Mouse (Mus musculus) neural tube, embryonic 14.5 days (tissue): ENCODE results near the gene Zfp84. TPM values are rescaled to one million over a fixed set of nuclear protein-coding genes. Genes with fewer than 3 reads are reported as not detected.
A peak's percentile ranks its signal among the peaks of the same experiment; 100 is the strongest.

Source experiments
- ATAC-seq: fragments of 200-750 bp; cut with Nextera tagmentation; 2 replicates; pipeline ENCODE4 v1.8.0; 2017; ENCODE audit warnings: low read depth, mild to moderate bottlenecking, moderate TSS enrichment, moderate library complexity
- H3K27ac ChIP-seq: fragments of 300-500 bp; sonication (generic); 2 replicates; pipeline ENCODE4 v1.5.1; 2014; ENCODE audit warnings: low read depth, mild to moderate bottlenecking, control low read depth, low read length, moderate library complexity, mixed read lengths
- H3K27me3 ChIP-seq: fragments of 300-500 bp; sonication (generic); 2 replicates; pipeline ENCODE4 v1.6.1; 2014; ENCODE audit warnings: low read length; ENCODE audit not compliant: control insufficient read depth, insufficient read depth
- H3K36me3 ChIP-seq: fragments of 300-500 bp; sonication (generic); 2 replicates; pipeline ENCODE4 v1.6.1; 2014; ENCODE audit warnings: low read length, mixed read lengths; ENCODE audit not compliant: control insufficient read depth, insufficient read depth
- H3K4me1 ChIP-seq: fragments of 300-500 bp; sonication (generic); 2 replicates; pipeline ENCODE4 v1.6.1; 2014; ENCODE audit warnings: low read length; ENCODE audit not compliant: control insufficient read depth, insufficient read depth
- H3K4me2 ChIP-seq: fragments of 300-500 bp; sonication (generic); 2 replicates; pipeline ENCODE4 v1.6.1; 2014; ENCODE audit warnings: mild to moderate bottlenecking, low read depth, low read length, control low read depth
- H3K4me3 ChIP-seq: fragments of 300-500 bp; sonication (generic); 2 replicates; pipeline ENCODE4 v1.5.1; 2014; ENCODE audit warnings: low read depth, low read length, control low read depth, mixed read lengths
- H3K9ac ChIP-seq: fragments of 300-500 bp; sonication (generic); replicated peaks from 2 replicates; pipeline ENCODE4 v1.6.1; 2014; ENCODE audit warnings: low read depth, mild to moderate bottlenecking, control low read depth, low read length, mixed read lengths
- H3K9me3 ChIP-seq: fragments of 300-500 bp; sonication (generic); 2 replicates; pipeline ENCODE4 v1.6.1; 2016; ENCODE audit warnings: low read length; ENCODE audit not compliant: control insufficient read depth
- WGBS: fragments of 180-500 bp; shearing (Covaris S2); extraction: QIAGEN DNeasy Blood & Tissue Kit; methylation state at CpG from one replicate; pipeline ENCODE4 v1.1.7; 2014; 5-methylcytosine and 5-hydroxymethylcytosine counted together
- polyA plus RNA-seq: library from polyadenylated mRNA; unstranded; fragments of >200 nt; fragmentation: Nextera tagmentation; extraction: Ambion mirVana; gene quantifications from 2 replicates; pipeline ENCODE4 v1.2.1, GENCODE M21; 2014

Gene Zfp84
- polyA plus RNA-seq, 1 experiment from 2014 or later = 18.5 TPM

DNA sequence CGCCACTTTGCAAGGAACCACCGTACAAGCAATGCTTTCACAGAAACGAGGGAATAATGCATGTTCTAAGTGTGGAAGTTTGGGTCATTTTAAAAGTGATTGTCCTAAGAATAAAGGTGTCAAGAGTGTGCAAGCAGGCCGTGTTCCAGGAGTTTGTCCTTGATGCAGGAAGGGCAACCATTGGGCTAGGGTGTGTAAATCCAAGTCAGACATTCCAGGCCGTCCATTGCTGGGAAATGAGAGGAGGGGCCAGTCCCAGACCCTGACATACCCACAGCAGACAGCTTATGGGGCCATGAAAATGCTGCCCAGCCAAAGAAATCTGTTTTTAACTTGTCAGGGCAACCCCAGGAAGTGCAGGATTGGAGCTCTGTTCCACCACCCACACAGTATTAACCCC, 38.7 kb downstream of the Zfp84 start:
- no peaks in the 10 kb centered on the region for H3K36me3 ChIP-seq
- no peak overlapping the region for H3K4me2 ChIP-seq
- no peaks in the 10 kb centered on the region for H3K9me3 ChIP-seq
- no peaks in the 10 kb centered on the region for H3K4me1 ChIP-seq
- no peak overlapping the region for H3K9ac ChIP-seq
- no peak for ATAC-seq
- H3K4me3 ChIP-seq = no peak overlapping the region
- H3K27ac ChIP-seq = no peak overlapping the region
- WGBS = 85% methylated on average over 5 of the region's 5 CpGs
- H3K27me3 ChIP-seq = no peaks in the 10 kb centered on the region

DNA sequence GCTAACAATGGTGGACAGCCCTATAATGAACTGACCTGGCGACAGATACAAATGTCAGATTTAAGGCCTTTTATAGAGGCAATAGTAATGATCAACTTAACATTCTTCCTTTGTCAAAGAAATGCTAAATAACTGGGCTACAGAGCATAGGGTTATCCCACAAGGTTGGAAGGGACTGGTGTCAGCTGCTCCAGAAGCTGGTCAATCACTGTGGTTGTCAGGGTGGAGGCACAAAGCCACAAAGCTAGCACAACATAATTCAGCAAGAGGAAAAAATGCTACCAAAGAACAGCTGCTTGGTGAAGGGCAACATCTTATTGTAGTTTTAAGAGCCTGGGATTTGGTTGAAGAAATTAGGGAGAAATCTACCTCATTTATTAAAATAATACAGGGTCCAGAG, 43.9 kb downstream of the Zfp84 start:
- no peak overlapping the region for H3K4me2 ChIP-seq
- no peaks in the 10 kb centered on the region for H3K9me3 ChIP-seq
- no peak overlapping the region for H3K9ac ChIP-seq
- no peak overlapping the region for H3K4me3 ChIP-seq
- H3K27me3 ChIP-seq = no peaks in the 10 kb centered on the region
- no peaks in the 10 kb centered on the region for H3K36me3 ChIP-seq
- ATAC-seq = no peak
- peaks cover 19% of the 10 kb centered on the region for H3K4me1 ChIP-seq
- WGBS = 91% methylated on average over 1 of the region's 1 CpGs
- no peak overlapping the region for H3K27ac ChIP-seq

DNA sequence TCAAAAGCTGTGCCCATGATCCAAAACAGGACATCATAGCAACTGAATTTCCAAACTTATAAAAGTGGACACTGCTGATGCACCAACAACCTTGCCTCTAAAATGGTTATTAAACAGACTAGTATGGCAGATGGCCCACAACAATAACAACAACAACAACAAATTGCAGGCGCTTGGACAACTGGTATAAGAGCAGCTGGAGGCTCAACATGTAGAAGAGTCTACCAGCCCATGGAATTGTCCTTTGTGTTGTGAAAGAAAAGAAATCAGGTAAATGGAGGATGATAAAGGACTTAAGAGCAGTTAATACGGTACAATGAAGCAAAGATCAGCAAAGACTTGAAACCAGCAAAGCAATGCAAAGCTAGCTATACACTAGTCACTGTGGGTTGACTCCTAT, 46.0 kb downstream of the Zfp84 start:
- ATAC-seq = no peak
- Histone ChIP-seq H3K4me1 (peaks cover 29% of the 10 kb centered on the region), H3K36me3 (no peaks in the 10 kb centered on the region), H3K27ac (no peak overlapping the region), H3K9me3 (no peaks in the 10 kb centered on the region), H3K4me3 (peak overlapping the region; percentile 59), H3K27me3 (no peaks in the 10 kb centered on the region), H3K9ac (no peak overlapping the region), H3K4me2 (peak overlapping the region; percentile 63)
- WGBS = 90% methylated on average over 2 of the region's 2 CpGs

DNA sequence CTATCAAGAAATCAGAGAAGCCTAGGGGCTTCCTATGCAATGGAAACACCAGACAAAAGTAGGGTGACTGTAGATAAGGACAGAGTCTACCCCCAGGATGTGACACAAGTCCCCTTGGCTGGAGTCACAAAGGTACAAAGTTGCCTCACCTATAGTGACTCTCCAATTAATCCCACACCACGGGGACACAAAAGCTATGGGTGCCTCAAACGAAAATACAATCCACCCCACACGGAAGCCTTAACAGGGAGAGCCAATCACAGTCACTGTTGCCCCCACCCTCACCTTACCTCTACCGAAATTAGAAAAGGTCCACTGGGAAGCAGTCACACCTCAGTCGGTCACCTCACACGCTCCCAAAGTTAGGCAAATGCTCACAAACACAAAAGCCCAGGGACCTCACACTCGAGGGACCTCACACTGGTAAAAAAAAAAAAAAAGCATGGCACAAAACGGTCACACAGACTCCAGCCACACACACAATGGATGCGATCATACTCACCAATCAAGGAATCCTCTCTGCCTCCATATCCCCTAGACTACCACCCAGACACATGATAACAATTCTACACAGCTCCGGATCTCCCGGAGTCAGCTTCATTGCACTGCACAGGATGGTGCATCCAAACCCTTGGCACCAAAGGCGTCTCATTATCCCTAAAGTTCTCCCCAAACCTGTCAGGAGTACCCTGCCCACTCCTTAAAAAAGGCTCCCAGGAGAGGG, 46.9 kb downstream of the Zfp84 start:
- Histone ChIP-seq H3K4me2 (peak overlapping the region; percentile 63), H3K4me3 (peak overlapping the region; percentile 59), H3K36me3 (no peaks in the 10 kb centered on the region), H3K27me3 (no peaks in the 10 kb centered on the region), H3K4me1 (peaks cover 31% of the 10 kb centered on the region), H3K9me3 (no peaks in the 10 kb centered on the region), H3K9ac (peak overlapping the region; percentile 58), H3K27ac (peak overlapping the region; percentile 89)
- 3% methylated on average over 12 of the region's 12 CpGs for WGBS
- peak; percentile 44 for ATAC-seq

DNA sequence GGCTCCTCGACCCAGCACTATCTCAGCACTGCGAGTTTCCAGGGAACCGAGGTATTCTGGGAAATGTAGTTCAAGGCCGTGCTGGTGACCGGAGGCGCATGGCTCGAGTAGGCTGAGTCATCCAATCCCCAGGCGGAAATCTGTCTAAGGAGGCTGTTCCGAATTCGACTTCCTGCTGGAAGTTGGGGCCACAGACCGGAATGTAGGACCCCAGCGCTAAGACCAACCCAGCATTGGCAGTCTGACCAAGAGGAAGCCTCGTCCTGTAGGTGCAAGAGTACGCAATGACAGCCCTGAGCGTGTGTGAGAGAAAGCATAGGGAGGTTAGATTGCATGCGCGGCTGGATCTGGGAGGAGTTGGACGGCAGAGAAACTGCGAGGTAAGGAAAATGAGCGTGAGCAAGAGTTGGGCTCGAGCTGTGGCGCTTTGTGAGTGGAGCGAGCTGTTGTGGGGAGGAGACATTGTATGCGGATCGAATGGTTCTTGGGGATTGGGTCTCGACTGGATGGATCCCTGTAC, 47.6 kb downstream of the Zfp84 start, which contains the start of gene Zfp790:
Gene Zfp790 (plus strand): TSS at position 205 of the 520 bp plus-strand sequence.
- peak; percentile 96 for ATAC-seq
- H3K4me3 ChIP-seq = peak within 1 kb of the TSS; percentile 59
- WGBS = under 1% methylated on average over 26 of the region's 26 CpGs

DNA sequence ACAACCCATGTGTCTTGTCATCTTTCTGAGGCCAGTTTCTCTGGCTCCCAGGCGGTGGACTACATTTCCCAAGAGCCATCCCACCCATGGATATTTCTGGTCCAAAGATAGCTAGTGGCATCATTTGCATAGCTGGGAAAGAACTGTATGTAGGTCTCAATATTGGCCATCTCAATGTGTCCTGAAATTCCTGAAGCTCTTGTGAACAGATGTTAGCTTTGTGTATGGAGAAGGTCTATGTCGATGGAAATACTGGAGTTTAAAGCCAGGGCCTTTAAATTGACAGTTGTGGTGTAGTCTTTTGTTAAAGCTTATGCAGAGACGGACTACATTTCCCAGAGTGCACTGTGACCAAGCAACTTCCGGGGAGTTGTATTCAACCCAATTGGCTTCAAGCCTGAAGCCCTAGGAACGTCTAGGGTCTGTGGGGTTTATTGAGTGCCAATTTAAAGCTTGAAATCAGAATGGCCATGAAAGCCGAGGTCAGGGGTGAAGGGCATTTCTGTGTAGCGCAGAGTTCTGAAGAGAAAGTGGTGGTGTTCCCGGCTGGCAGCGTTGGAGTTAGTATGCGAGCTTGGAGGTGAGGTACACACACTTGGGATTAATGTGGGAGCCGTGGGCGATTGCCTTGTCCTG, 50.4 kb downstream of the Zfp84 start:
- H3K4me1 ChIP-seq = peaks cover 31% of the 10 kb centered on the region
- H3K9me3 ChIP-seq = no peaks in the 10 kb centered on the region
- peak overlapping the region; percentile 55; the same call in 1 of the 2 replicates for H3K27ac ChIP-seq
- WGBS = 2% methylated on average over 12 of the region's 12 CpGs
- peak; percentile 80 for ATAC-seq
- H3K27me3 ChIP-seq = no peaks in the 10 kb centered on the region
- peak overlapping the region; percentile 43 for H3K4me3 ChIP-seq
- peak overlapping the region; percentile 34 for H3K9ac ChIP-seq
- H3K4me2 ChIP-seq = peak overlapping the region; percentile 70
- no peaks in the 10 kb centered on the region for H3K36me3 ChIP-seq

More for the DNA sequence above, 47.6 kb downstream of the Zfp84 start, which contains the start of gene Zfp790:
- no peaks in the 10 kb centered on the region for H3K9me3 ChIP-seq
- peaks cover 31% of the 10 kb centered on the region for H3K4me1 ChIP-seq
- peak within 1 kb of the TSS; percentile 63 for H3K4me2 ChIP-seq
- H3K27ac ChIP-seq = peak within 1 kb of the TSS; percentile 89
- H3K36me3 ChIP-seq = no peaks in the 10 kb centered on the region
- no peaks in the 10 kb centered on the region for H3K27me3 ChIP-seq
- peak within 1 kb of the TSS; percentile 67 for H3K9ac ChIP-seq

DNA sequence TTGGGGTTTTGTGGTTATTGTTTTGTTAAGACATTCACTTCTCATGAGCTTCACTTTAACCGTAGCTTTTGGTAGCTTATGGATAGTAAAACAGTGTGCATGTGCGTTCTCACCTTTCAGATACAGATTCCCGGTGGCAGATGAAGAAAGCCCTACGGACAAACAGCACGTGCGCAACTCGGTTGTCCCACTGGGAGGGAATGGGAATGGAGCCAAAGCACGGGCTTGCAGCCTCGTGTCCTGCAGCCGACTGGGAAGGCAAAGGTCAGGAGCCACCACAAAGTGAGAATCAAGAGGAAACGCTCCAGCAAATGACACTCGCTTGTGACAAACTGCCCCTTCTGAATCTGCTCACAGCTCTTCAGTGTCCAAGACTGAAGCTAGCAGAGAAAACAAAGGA, 59.6 kb downstream of the Zfp84 start:
- H3K27me3 ChIP-seq = no peaks in the 10 kb centered on the region
- H3K4me1 ChIP-seq = no peaks in the 10 kb centered on the region
- no peak overlapping the region for H3K4me2 ChIP-seq
- H3K4me3 ChIP-seq = no peak overlapping the region
- 94% methylated on average over 12 of the region's 12 CpGs for WGBS
- no peak overlapping the region for H3K9ac ChIP-seq
- H3K36me3 ChIP-seq = peaks cover 47% of the 10 kb centered on the region
- no peak for ATAC-seq
- no peaks in the 10 kb centered on the region for H3K9me3 ChIP-seq
- no peak overlapping the region for H3K27ac ChIP-seq
